Mouse (Mus musculus) CH12.LX (cell line): Measurements from ENCODE around the gene Ctsw. TPM values are rescaled to one million over a fixed set of nuclear protein-coding genes. Genes with fewer than 3 reads are reported as not detected.

ENCODE experiments used
- DNase-seq: peaks from one replicate; pipeline ENCODE4 v3.0.0-alpha.2; 2013; ENCODE audit errors: extremely low read depth
- H3K27ac ChIP-seq: 2 replicates; pipeline ENCODE4 v1.5.1; 2012; ENCODE audit warnings: low read depth, mild to moderate bottlenecking, control low read depth, moderate library complexity; ENCODE audit not compliant: insufficient read depth
- H3K27me3 ChIP-seq: replicated peaks from 2 replicates; pipeline ENCODE3; 2012; ENCODE audit warnings: inconsistent platforms
- H3K36me3 ChIP-seq, 2 experiments: replicated peaks in 1 of 2; 2 replicates each; pipeline versions ENCODE3 to v1.6.1; 2012; ENCODE audit warnings: inconsistent platforms in 1 of 2, low read length in 1 of 2, mild to moderate bottlenecking in 1 of 2, mixed read lengths in 1 of 2, moderate library complexity in 1 of 2; ENCODE audit not compliant: control insufficient read depth in 1 of 2, insufficient read depth in 1 of 2
- H3K4me1 ChIP-seq, 2 experiments: 2 replicates each; pipeline ENCODE4 v1.6.1; 2012; ENCODE audit warnings: inconsistent platforms in 1 of 2, moderate library complexity in 1 of 2; ENCODE audit not compliant: insufficient read depth in 2 of 2, control insufficient read depth in 1 of 2
- H3K4me2 ChIP-seq: 2 replicates; pipeline ENCODE4 v1.6.1; 2012; ENCODE audit warnings: low read depth, mild to moderate bottlenecking, control low read depth; ENCODE audit not compliant: poor library complexity, insufficient read depth, severe bottlenecking
- H3K4me3 ChIP-seq, 3 experiments: fragments of 150-350 bp in 1 of 3; sonication (generic) in 1 of 3; replicated peaks in 1 of 3; 2 replicates each; pipeline versions ENCODE3 to v1.5.1; 2011 to 2012; ENCODE audit warnings: low read depth in 2 of 3, low read length in 2 of 3, mild to moderate bottlenecking in 2 of 3, moderate library complexity in 2 of 3, control low read depth in 1 of 3, improper control_type of control experiment in 1 of 3, inconsistent platforms in 1 of 3, mixed read lengths in 1 of 3; ENCODE audit not compliant: poor library complexity in 1 of 3
- H3K79me2 ChIP-seq: replicated peaks from 2 replicates; pipeline ENCODE4 v1.6.1; 2012; ENCODE audit warnings: mild to moderate bottlenecking, moderate library complexity; ENCODE audit not compliant: control insufficient read depth, poor library complexity, insufficient read depth, severe bottlenecking; ENCODE audit errors: extremely low read depth
- H3K9ac ChIP-seq: 2 replicates; pipeline ENCODE4 v1.6.1; 2012; ENCODE audit warnings: low read depth, mild to moderate bottlenecking, control low read depth, moderate library complexity; ENCODE audit not compliant: insufficient read depth
- H3K9me3 ChIP-seq: replicated peaks from 2 replicates; pipeline ENCODE3; 2012; ENCODE audit warnings: low read length, inconsistent platforms, mixed read lengths
- BHLHE40 ChIP-seq: IDR thresholded peaks from 2 replicates; pipeline ENCODE4 v1.6.1; 2011; ENCODE audit warnings: mild to moderate bottlenecking, low read depth, low read length, improper control_type of control experiment
- CHD1 ChIP-seq: IDR thresholded peaks from 2 replicates; pipeline ENCODE4 v1.6.1; 2012; ENCODE audit warnings: low read depth, low read length, improper control_type of control experiment, inconsistent platforms
- CHD2 ChIP-seq: IDR thresholded peaks from 2 replicates; pipeline ENCODE4 v1.6.1; 2011; ENCODE audit warnings: low read length, improper control_type of control experiment
- CTCF ChIP-seq, 2 experiments: IDR thresholded peaks in 1 of 2; conservative IDR thresholded peaks in 1 of 2; 2 replicates each; pipeline ENCODE4 v1.5.1; 2011 to 2012; ENCODE audit warnings: low read depth in 2 of 2, low read length in 2 of 2, improper control_type of control experiment in 1 of 2, inconsistent platforms in 1 of 2, mild to moderate bottlenecking in 1 of 2, moderate library complexity in 1 of 2
- E2F4 ChIP-seq: IDR thresholded peaks from 2 replicates; pipeline ENCODE4 v1.6.1; 2011; ENCODE audit warnings: low read depth, low read length, improper control_type of control experiment; ENCODE audit not compliant: insufficient replicate concordance
- ELF1 ChIP-seq: IDR thresholded peaks from 2 replicates; pipeline ENCODE4 v1.6.1; 2014; ENCODE audit warnings: low read depth, mild to moderate bottlenecking, inconsistent platforms, low read length, improper control_type of control experiment
- ETS1 ChIP-seq: conservative IDR thresholded peaks from 2 replicates; pipeline ENCODE4 v1.6.1; 2012; ENCODE audit warnings: low read depth, mild to moderate bottlenecking, inconsistent platforms, low read length, improper control_type of control experiment, moderate library complexity
- GABPA ChIP-seq: IDR thresholded peaks from 2 replicates; pipeline ENCODE4 v1.6.1; 2012; ENCODE audit warnings: low read depth, low read length, improper control_type of control experiment, inconsistent platforms; ENCODE audit not compliant: insufficient replicate concordance
- HCFC1 ChIP-seq: IDR thresholded peaks from 2 replicates; pipeline ENCODE4 v1.6.1; 2012; ENCODE audit warnings: low read depth, mild to moderate bottlenecking, inconsistent platforms, low read length, improper control_type of control experiment
- IRF4 ChIP-seq: IDR thresholded peaks from 2 replicates; pipeline ENCODE4 v1.6.1; 2014; ENCODE audit warnings: low read depth, mild to moderate bottlenecking, inconsistent platforms, low read length, improper control_type of control experiment
- JUN ChIP-seq: IDR thresholded peaks from 2 replicates; pipeline ENCODE4 v1.6.1; 2011; ENCODE audit warnings: low read depth, mild to moderate bottlenecking, low read length, improper control_type of control experiment, moderate library complexity; ENCODE audit not compliant: insufficient read depth
- JUND ChIP-seq: conservative IDR thresholded peaks from 2 replicates; pipeline ENCODE4 v1.6.1; 2011; ENCODE audit warnings: low read depth, low read length, improper control_type of control experiment
- KAT2A ChIP-seq: IDR thresholded peaks from 2 replicates; pipeline ENCODE4 v1.6.1; 2012; ENCODE audit warnings: low read length, improper control_type of control experiment, inconsistent platforms; ENCODE audit not compliant: insufficient replicate concordance
- MAFK ChIP-seq: IDR thresholded peaks from 2 replicates; pipeline ENCODE4 v1.6.1; 2011; ENCODE audit warnings: low read length, improper control_type of control experiment; ENCODE audit not compliant: insufficient replicate concordance
- MAX ChIP-seq: IDR thresholded peaks from 2 replicates; pipeline ENCODE4 v1.6.1; 2011; ENCODE audit warnings: low read length, improper control_type of control experiment
- MAZ ChIP-seq: IDR thresholded peaks from 2 replicates; pipeline ENCODE4 v1.6.1; 2012; ENCODE audit warnings: low read depth, mild to moderate bottlenecking, inconsistent platforms, low read length, improper control_type of control experiment, moderate library complexity
- MEF2A ChIP-seq: IDR thresholded peaks from 2 replicates; pipeline ENCODE4 v1.6.1; 2014; ENCODE audit warnings: low read depth, mild to moderate bottlenecking, inconsistent platforms, low read length, improper control_type of control experiment, borderline replicate concordance
- MXI1 ChIP-seq: IDR thresholded peaks from 2 replicates; pipeline ENCODE4 v1.6.1; 2011; ENCODE audit warnings: mild to moderate bottlenecking, low read depth, low read length, improper control_type of control experiment
- MYC ChIP-seq: IDR thresholded peaks from 2 replicates; pipeline ENCODE4 v1.6.1; 2011; ENCODE audit warnings: low read depth, mild to moderate bottlenecking, improper control_type of control experiment, low read length
- NELFE ChIP-seq: IDR thresholded peaks from 2 replicates; pipeline ENCODE4 v1.6.1; 2011; ENCODE audit warnings: low read depth, low read length, improper control_type of control experiment
- NRF1 ChIP-seq: IDR thresholded peaks from 2 replicates; pipeline ENCODE4 v1.6.1; 2014; ENCODE audit warnings: low read depth, mild to moderate bottlenecking, inconsistent platforms, low read length, improper control_type of control experiment, moderate library complexity
- PAX5 ChIP-seq: IDR thresholded peaks from 2 replicates; pipeline ENCODE4 v1.6.1; 2012; ENCODE audit warnings: low read length, inconsistent platforms, mixed read lengths
- POLR2A ChIP-seq: IDR thresholded peaks from 2 replicates; pipeline ENCODE4 v1.6.1; 2011; ENCODE audit warnings: low read depth, mild to moderate bottlenecking, improper control_type of control experiment, low read length
- POLR2AphosphoS2 ChIP-seq: IDR thresholded peaks from 2 replicates; pipeline ENCODE4 v1.6.1; 2011; ENCODE audit warnings: low read depth, low read length, improper control_type of control experiment
- RAD21 ChIP-seq: IDR thresholded peaks from 2 replicates; pipeline ENCODE4 v1.6.1; 2011; ENCODE audit warnings: low read depth, mild to moderate bottlenecking, low read length, improper control_type of control experiment, moderate library complexity
- RCOR1 ChIP-seq: conservative IDR thresholded peaks from 2 replicates; pipeline ENCODE4 v1.6.1; 2012; ENCODE audit warnings: low read depth, mild to moderate bottlenecking, inconsistent platforms, low read length, improper control_type of control experiment
- SIN3A ChIP-seq: IDR thresholded peaks from 2 replicates; pipeline ENCODE4 v1.6.1; 2012; ENCODE audit warnings: low read length, improper control_type of control experiment, inconsistent platforms
- SMC3 ChIP-seq: IDR thresholded peaks from 2 replicates; pipeline ENCODE4 v1.6.1; 2011; ENCODE audit warnings: low read depth, low read length, improper control_type of control experiment
- TBP ChIP-seq: conservative IDR thresholded peaks from 2 replicates; pipeline ENCODE4 v1.6.1; 2011; ENCODE audit warnings: low read depth, low read length, improper control_type of control experiment
- TCF12 ChIP-seq: IDR thresholded peaks from 2 replicates; pipeline ENCODE4 v1.6.1; 2014; ENCODE audit warnings: low read depth, mild to moderate bottlenecking, inconsistent platforms, low read length, improper control_type of control experiment
- UBTF ChIP-seq: IDR thresholded peaks from 2 replicates; pipeline ENCODE4 v1.6.1; 2012; ENCODE audit warnings: low read depth, mild to moderate bottlenecking, inconsistent platforms, low read length, improper control_type of control experiment, moderate library complexity
- USF1 ChIP-seq: IDR thresholded peaks from 2 replicates; pipeline ENCODE4 v1.6.1; 2014; ENCODE audit warnings: low read depth, mild to moderate bottlenecking, inconsistent platforms, low read length, improper control_type of control experiment
- USF2 ChIP-seq: conservative IDR thresholded peaks from 2 replicates; pipeline ENCODE4 v1.6.1; 2011; ENCODE audit warnings: low read depth, low read length, improper control_type of control experiment
- ZC3H11A ChIP-seq: IDR thresholded peaks from 2 replicates; pipeline ENCODE4 v1.6.1; 2012; ENCODE audit warnings: low read depth, mild to moderate bottlenecking, inconsistent platforms, low read length, improper control_type of control experiment
- ZKSCAN1 ChIP-seq: IDR thresholded peaks from 2 replicates; pipeline ENCODE4 v1.6.1; 2012; ENCODE audit warnings: low read depth, inconsistent platforms, low read length, improper control_type of control experiment, borderline replicate concordance
- ZMIZ1 ChIP-seq: IDR thresholded peaks from 2 replicates; pipeline ENCODE4 v1.6.1; 2012; ENCODE audit warnings: low read depth, mild to moderate bottlenecking, inconsistent platforms, low read length, improper control_type of control experiment
- ZNF384 ChIP-seq: IDR thresholded peaks from 2 replicates; pipeline ENCODE4 v1.6.1; 2012; ENCODE audit warnings: low read depth, low read length, improper control_type of control experiment, inconsistent platforms
- dilution Hi-C: fragments of 300-500 bp; cut with MboI; formaldehyde crosslinking; loops from 2 replicates; pipeline ENCODE4 v1.14.3; 2020; ENCODE audit warnings: low sequenced_read_pairs; ENCODE audit not compliant: extremely low pct_unique_long_range_greater_than_20kb, extremely low pct_ligation_motif_present
- in situ Hi-C: fragments of 300-500 bp; cut with MboI; formaldehyde crosslinking; loops from 3 replicates; pipeline ENCODE4 v1.14.3; 2019; ENCODE audit warnings: low sequenced_read_pairs, low pct_ligation_motif_present, low pct_unique_long_range_greater_than_20kb, mixed read lengths
- polyA plus RNA-seq: library from polyadenylated mRNA; unstranded; fragments of >175 nt; gene quantifications from 2 replicates; pipeline ENCODE4 v1.2.1, GENCODE M21; 2012; ENCODE audit warnings: low read depth; ENCODE audit not compliant: insufficient read length
- total RNA-seq, 2 experiments: library from RNA; depleted of rRNA; stranded (reverse); fragments of 300-350 nt in 1 of 2; fragments of >200 nt in 1 of 2; gene quantifications; 2 replicates each; pipeline ENCODE4 v1.2.3; 2012 to 2014

The Ctsw gene
- total and polyA plus RNA-seq, 3 experiments, result 0.23 to 1.1 (median 0.38) TPM

DNA sequence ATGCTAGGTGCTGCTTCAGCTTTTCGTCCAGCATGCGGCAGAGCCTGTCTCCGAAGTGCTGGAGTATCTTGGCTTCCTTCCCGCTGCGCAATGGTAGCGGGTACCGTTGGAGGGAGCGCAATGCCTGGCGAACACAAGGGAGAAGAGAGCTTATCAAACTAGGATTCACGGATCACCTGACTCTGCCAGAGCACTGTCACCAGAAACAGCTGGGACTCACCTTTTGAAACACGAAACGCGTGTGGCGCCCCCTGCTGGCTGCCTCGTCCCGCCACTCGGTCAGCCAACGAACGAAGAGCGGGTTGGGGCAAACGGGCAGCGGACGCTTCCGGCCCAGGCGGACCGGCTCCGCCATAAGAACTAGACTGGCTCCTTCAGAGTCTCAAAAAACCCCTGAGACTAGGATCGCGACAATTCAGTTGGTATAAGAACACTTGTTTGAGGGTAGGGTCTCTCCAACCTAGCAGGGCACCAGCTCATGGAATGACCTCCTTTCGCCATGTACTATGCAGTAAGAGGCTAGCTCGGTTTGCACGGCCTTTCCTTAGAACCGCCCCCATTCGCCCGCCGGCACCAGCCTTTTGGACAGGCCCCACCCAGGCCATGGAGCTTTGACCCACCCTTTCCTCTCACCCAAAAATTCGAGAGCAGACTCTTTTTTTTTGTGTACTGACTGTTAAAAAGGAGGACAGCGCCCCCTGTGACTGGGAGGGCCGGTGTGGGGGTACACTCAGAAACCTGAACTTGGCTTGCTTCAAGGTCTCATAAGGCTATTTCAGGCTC, 19.7 kb upstream of the Ctsw start, which contains the start of gene Mus81:
Mus81 (minus strand) TSS at position 635 of the 783 bp plus-strand sequence.
- Histone ChIP-seq H3K27me3 (no peaks in the 10 kb centered on the region), H3K4me3 (peak within 1 kb of the TSS; percentile 71 to 78 (median 75)), H3K9me3 (no peaks in the 10 kb centered on the region), H3K9ac (peak within 1 kb of the TSS; percentile 65), H3K4me1 (peaks cover 2 to 31% of the 10 kb centered on the region in 2 experiments; a peak in 3 of 4 replicates), H3K27ac (peak within 1 kb of the TSS; percentile 78), H3K36me3 (peaks cover 34 to 48% of the 10 kb centered on the region in 2 experiments), H3K79me2 (peaks cover 16% of the 10 kb centered on the region), H3K4me2 (peak within 1 kb of the TSS; percentile 81)
- in situ Hi-C loops (no loop called here), dilution Hi-C loops (no loop called here)
- peak; percentile 97 for DNase-seq
- TF ChIP-seq MEF2A (peak; percentile 75), PAX5 (no peak), MAFK (no peak; the same call in 1 of the 2 replicates), JUND (0 out of 2 replicates have a peak, but pooled peaks have one; percentile 49), NRF1 (no peak), RCOR1 (no peak; the same call in 1 of the 2 replicates), JUN (no peak), RAD21 (peak; percentile 50), ZNF384 (peak; percentile 93), POLR2AphosphoS2 (peak; percentile 90), USF2 (no peak), MAZ (peak; percentile 86), HCFC1 (peak; percentile 84), SMC3 (peak; percentile 76), MAX (peak; percentile 85), USF1 (peak; percentile 38; the same call in 1 of the 2 replicates), CHD1 (0 out of 2 replicates have a peak, but pooled peaks have one; percentile 59), UBTF (peak; percentile 61; the same call in 1 of the 2 replicates), IRF4 (no peak; the same call in 1 of the 2 replicates), MXI1 (peak; percentile 85; the same call in 1 of the 2 replicates), ETS1 (peak; percentile 42; the same call in 1 of the 2 replicates), E2F4 (0 out of 2 replicates have a peak, but pooled peaks have one; percentile 67), BHLHE40 (peak; percentile 54), ZC3H11A (no peak), ZKSCAN1 (no peak), KAT2A (peak; percentile 75), SIN3A (peak; percentile 100), POLR2A (peak; percentile 92), CTCF (conservative IDR thresholded peaks at IDR 0.05 in 1 of 2, IDR thresholded peaks at IDR 0.05 in 1 of 2; ENCODE audit: low read depth in 2 of 2, low read length in 2 of 2) (peak; percentile 61 to 86; a peak in 3 of 4 replicates), TBP (0 out of 2 replicates have a peak, but pooled peaks have one; percentile 38), ZMIZ1 (peak; percentile 96), GABPA (peak; percentile 80), CHD2 (peak; percentile 70), MYC (peak; percentile 31; the same call in 1 of the 2 replicates), NELFE (peak; percentile 96), ELF1 (peak; percentile 74), TCF12 (peak; percentile 80)
